Mouse (Mus musculus): ENCODE measurements around the gene Mvd. TPM values are rescaled to one million over a fixed set of nuclear protein-coding genes. Genes with fewer than 3 reads are reported as not detected.

Mvd gene
- total RNA-seq, 2 experiments from 2014 or later, result 38.8 to 45.5 TPM

- no peak for DNase-seq (ENCODE audit: low spot score in 2 of 2)
Measured at GRCm38 (mm10) chr8:122459218-122459900, 16.1 kb upstream of the Mvd start.

DNA sequence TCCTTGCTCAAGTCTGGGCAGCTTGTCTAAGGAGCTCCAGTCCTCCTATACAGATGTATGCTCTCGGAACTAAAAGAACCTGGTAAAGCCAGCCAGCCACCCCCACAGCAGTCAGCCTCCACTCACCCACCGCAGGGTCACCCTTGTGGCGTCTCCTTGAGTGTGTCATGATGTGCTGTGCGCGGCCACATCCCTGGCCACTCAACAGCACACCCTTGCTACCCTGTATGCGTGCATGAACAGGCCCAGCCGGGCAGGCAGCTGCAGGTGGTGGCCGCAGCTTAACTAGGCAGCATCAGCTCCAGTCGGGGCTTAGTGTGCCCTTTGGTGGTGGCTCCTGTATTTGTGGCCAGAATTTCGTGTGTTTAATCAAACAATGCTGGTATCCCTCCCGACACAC, 13.9 kb upstream of the Mvd start:
- no peak for DNase-seq (ENCODE audit: low spot score in 2 of 2)

GRCm38 (mm10) chr8:122454409-122454808, 11.2 kb upstream of the Mvd start:
- DNase-seq (ENCODE audit: low spot score in 2 of 2), result no peak

- DNase-seq (ENCODE audit: low spot score in 2 of 2), result no peak
Measured at GRCm38 (mm10) chr8:122452154-122452553, 8.9 kb upstream of the Mvd start.

DNA sequence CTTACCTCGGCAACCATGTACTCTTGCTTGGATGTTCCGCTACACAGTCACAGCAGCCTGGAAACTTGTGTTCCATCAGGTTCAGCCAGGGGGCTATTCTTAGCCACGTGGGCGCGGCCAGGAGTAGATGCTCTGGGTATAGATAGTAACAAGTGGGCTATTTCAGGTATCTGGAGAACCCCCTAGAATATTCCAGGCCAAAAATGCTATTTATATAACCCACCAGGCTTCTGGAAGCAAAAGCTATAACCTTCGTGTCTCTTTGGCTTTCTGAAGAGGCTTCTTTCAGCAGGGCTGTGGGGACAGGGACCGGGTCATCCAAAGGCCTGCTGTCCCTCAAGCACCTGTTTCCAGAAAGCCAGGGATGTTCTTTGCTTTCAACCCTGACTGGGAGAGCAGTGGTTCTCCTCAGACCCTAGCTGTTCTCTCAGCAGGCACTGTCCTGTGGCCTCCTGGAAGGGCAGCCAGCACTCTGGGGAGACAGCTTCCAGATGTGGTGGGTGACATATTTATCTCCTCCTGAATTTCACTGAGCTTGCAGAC, 8.0 kb upstream of the Mvd start:
- no peak for DNase-seq (ENCODE audit: low spot score in 2 of 2)

DNA sequence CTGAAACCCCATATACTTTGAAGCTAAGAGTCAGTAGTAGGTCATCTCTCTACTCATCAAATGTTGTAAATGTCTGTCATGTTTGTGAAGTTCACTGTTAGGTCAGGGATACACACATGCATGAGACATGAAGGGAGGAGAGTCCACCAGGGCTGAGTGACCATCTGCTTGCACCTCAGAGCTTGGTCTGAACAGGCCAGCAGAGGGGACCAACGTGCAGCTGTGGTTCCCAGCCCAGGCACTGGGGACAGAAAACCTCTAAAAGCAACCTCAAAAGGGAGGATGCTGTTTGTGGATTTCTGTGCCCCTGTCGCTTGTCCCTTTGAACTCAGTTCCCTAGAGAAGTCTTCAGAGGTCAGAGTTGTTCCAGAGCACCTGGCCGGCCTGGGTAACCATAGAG, 2.0 kb upstream of the Mvd start:
- DNase-seq (ENCODE audit: low spot score in 2 of 2), result no peak

DNA sequence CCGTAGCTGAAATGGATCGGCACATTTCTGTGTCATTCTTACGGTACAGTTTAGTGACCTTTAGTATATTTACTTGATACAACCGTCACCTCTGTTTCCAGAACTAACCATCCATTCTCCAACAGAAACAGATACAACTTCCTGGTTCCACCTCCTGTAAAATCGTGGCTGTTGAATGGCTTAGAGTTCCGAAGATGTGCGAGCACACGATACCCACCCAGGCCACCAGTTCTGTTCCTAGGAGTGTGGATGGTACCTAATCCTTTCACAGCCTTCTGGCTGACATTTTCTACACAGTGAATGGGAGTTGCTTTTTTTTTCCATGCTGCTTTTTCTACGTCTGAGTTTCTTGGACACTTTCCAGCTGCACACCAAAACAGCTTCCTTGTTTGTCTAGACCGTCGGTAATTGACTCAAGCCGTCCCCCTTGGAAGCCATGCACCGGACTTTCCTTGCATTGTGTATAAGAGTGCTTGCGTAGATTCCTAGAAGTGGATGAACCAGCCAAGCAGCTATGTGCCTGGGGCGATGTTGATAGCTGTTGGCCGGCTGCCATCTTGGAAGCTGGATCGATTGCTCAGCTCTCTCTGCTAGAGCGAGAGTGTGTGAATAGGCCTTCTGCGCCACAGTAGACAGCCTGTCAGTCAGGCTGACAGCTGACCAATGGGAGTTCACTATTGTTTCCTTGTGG, 981 bp upstream of the Mvd start:
- DNase-seq (ENCODE audit: low spot score in 2 of 2), result peak; percentile 85 to 91

GRCm38 (mm10) chr8:122442781-122443180, 441 bp downstream of the Mvd start:
- DNase-seq (ENCODE audit: low spot score in 2 of 2), result no peak

DNA sequence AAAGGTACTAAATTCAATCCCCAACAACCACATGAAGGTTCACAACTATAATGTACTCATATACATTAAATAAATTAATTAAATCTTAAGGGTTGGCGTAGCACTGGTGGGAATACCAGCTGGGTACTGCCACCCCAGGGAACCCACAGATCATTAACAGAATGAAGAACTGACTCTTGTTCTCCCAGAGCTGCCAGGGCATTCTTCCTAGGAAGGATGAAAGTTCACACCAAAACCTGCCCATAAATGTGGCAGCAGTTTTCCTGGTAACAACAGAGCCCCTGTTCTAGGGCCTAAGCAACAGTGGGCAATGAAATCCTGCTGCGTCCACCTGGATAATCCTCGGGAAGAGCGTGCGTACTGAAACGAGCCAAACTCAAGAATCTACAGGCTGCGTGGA, 866 bp downstream of the Mvd start:
- no peak for DNase-seq (ENCODE audit: low spot score in 2 of 2)

GRCm38 (mm10) chr8:122441326-122441725, 1.9 kb downstream of the Mvd start:
- DNase-seq (ENCODE audit: low spot score in 2 of 2), result no peak

GRCm38 (mm10) chr8:122439336-122439735, 3.9 kb downstream of the Mvd start:
- no peak for DNase-seq (ENCODE audit: low spot score in 2 of 2)

DNA sequence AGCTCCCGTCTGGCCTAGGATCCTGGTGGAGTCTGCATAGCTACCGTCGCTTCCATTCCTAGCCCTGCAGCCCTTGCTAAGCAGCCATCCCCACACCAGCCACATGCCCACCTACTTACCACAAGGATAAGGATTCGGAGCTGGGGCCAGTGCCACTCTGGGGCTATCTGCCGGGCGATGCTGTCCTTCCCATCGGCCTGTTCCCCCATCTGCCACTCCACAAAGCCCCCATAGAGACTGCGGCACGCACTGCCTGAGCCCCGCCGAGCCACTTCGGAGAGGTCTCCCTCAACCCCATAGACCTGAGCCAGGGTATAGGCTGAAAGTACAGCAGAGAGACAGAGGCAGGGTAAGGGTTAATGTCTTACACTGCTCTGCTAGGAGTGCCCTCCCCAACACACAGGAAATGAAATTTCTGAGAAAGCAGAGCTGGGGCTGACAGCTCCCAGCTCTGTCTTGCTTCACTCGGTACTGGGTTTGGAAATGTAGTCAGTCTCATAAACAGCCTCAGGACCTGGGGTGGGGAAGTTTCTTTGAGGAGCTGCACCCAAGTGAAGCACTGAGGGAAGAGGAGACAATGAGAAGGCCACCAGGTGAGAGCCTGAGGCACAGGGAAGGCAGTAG, 5.4 kb downstream of the Mvd start:
- DNase-seq (ENCODE audit: low spot score in 2 of 2), result no peak

GRCm38 (mm10) chr8:122436586-122437125, 6.6 kb downstream of the Mvd start:
- no peak for DNase-seq (ENCODE audit: low spot score in 2 of 2)

GRCm38 (mm10) chr8:122436146-122436545, 7.1 kb downstream of the Mvd start:
- DNase-seq (ENCODE audit: low spot score in 2 of 2), result no peak

GRCm38 (mm10) chr8:122435375-122435774, 7.8 kb downstream of the Mvd start:
- no peak for DNase-seq (ENCODE audit: low spot score in 2 of 2)

DNA sequence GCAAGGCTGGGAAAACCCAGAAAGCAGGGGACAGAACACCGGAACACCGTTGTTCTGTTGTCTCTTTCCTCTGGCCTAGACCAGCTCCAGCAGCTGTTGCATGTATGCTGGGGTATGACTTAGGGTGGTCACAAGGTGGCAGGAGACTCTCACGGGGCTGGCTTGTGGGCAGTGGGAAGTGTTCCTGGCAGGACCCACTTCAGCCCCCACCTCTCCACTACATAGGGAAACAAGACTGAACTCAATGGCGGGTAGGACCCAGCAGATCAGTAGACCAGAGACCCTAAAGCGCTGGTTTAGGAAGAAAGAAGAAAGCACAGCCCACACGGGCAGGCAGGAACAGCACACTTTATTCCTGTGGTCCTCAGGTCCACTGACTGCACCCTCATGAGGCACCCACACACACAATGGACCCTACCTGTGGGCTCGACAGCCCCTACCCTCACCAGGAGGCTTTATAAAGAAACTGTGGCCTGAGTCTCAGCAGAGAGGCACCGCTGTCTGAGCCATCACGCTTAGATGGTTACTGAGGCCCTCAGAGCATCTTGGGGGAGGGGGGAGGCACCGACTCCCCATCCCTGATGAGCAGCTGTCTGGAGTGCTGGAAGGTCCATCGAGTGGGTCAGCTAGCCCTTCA, 9.8 kb downstream of the Mvd start:
- no peak for DNase-seq (ENCODE audit: low spot score in 2 of 2)

DNA sequence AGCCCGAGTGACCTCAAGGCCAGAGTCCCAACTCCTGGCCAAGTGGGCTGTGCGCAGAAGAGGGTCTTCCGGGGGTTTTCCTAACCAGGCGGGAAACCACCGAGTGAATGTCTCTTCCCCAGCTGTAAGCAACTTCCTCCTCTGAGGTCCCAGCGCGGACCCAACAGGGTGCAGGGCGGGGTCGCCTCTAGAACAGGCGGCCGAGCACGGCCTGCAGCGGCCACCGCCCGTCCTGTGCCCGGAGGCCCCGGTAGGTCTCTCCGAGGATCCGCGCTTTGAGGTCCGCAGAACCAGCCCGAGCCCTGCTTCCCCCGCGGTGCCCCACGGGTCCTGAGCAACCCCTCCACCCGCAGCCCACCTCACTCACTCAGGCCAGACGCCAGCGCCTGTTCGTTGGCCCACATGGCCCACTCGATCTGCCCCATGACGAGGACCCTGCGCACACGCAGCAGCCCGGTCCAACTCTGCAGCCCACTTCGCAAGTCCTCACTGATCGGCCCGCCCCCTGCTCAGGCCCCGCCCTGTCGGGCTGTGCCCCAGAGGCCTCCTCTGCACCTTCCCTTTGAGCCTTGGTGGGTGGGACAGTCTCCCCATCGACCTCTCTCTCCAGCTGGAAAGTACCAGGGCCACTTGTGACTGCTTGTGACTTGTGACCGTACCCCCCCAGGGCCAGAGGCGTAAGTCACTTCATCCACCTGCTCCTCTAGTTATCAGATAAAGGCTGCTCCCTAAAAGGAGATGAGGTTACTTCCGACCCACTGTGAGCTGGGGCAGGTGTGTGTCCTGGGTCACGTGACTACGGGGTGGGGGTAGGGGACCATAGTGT, 10.6 kb downstream of the Mvd start, which contains the start of gene Cyba:
Cyba (minus strand) TSS at position 488 of the 826 bp plus-strand sequence.
- DNase-seq (ENCODE audit: low spot score in 2 of 2), result no peak

DNA sequence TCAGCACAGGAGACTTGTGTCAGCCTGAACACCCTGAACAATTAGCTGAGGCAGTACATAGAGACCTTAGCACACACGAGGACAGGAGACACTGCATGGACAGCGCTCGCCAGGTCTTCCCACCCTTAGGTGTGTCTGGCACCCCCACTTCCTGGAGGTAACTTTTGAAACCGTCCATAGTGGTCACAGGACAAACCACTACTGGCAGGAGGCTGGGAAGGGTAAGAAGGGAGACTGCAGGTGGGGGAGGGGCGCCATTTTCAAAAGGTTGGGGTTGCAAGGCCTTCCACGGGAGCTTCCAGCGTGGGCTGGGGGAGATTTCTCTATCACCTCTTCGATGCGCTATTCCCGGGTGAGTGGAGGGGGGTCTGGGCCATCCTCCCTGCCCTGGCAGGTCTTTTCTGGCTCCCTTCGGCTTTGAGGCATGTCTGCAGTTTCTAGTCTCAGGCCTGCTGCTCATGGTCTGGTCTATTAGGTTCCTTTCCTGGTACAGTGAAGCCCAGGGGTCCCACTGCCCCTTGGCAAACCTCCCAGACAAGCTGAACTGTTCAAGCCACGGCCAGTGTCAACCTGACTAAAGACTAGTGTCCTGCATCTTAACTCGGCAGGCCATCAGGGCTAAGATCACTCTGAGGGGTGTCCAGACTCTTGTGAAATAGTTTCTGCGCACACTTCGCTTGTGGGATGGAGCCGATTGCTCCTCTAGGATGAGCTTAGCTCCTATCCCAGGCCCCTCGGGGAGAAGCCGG, 11.4 kb downstream of the Mvd start:
- no peak for DNase-seq (ENCODE audit: low spot score in 2 of 2)

GRCm38 (mm10) chr8:122430646-122431045, 12.6 kb downstream of the Mvd start:
- DNase-seq (ENCODE audit: low spot score in 2 of 2), result no peak
